Mouse (Mus musculus): ENCODE data around the gene Abcc1. TPM values are rescaled to one million over a fixed set of nuclear protein-coding genes. Genes with fewer than 3 reads are reported as not detected.
A peak's percentile ranks its signal among the peaks of the same experiment; 100 is the strongest.

The Abcc1 gene
- polyA plus RNA-seq, 1 experiment from 2014 or later = 17.9 TPM

GRCm38 (mm10) chr16:14451374-14452046 is 90.2 kb downstream of the Abcc1 start:
- Histone ChIP-seq H3K36me3 (ENCODE audit: control insufficient read depth, insufficient read depth, low read length) (no peaks in the 10 kb centered on the region; the same call in 1 of the 2 replicates), H3K4me1 (ENCODE audit: control insufficient read depth, insufficient read depth, low read length) (no peaks in the 10 kb centered on the region), H3K4me2 (replicated peaks; ENCODE audit: low read depth, low read length) (no peak overlapping the region), H3K9ac (replicated peaks; ENCODE audit: low read depth, low read length) (no peak overlapping the region), H3K9me3 (ENCODE audit: control insufficient read depth, low read depth, low read length) (no peaks in the 10 kb centered on the region), H3K27ac (ENCODE audit: low read length) (no peak overlapping the region), H3K27me3 (ENCODE audit: control insufficient read depth, insufficient read depth, low read length) (no peaks in the 10 kb centered on the region), H3K4me3 (ENCODE audit: low read depth, low read length) (no peak overlapping the region)
- 39% methylated on average over 5 of the region's 5 CpGs for WGBS
- peak; percentile 33; the same call in 1 of the 2 replicates for ATAC-seq (ENCODE audit: insufficient number of reproducible peaks, insufficient read depth, low FRiP score, low read depth)

GRCm38 (mm10) chr16:14462535-14462934 is 101.2 kb downstream of the Abcc1 start:
- ATAC-seq (ENCODE audit: insufficient number of reproducible peaks, insufficient read depth, low FRiP score, low read depth) = no peak
- Histone ChIP-seq H3K9me3 (ENCODE audit: control insufficient read depth, low read depth, low read length) (no peaks in the 10 kb centered on the region), H3K27me3 (ENCODE audit: control insufficient read depth, insufficient read depth, low read length) (no peaks in the 10 kb centered on the region), H3K27ac (ENCODE audit: low read length) (no peak overlapping the region), H3K4me1 (ENCODE audit: control insufficient read depth, insufficient read depth, low read length) (no peaks in the 10 kb centered on the region), H3K9ac (replicated peaks; ENCODE audit: low read depth, low read length) (no peak overlapping the region), H3K4me3 (ENCODE audit: low read depth, low read length) (no peak overlapping the region), H3K36me3 (ENCODE audit: control insufficient read depth, insufficient read depth, low read length) (peaks cover 21% of the 10 kb centered on the region; the same call in 1 of the 2 replicates), H3K4me2 (replicated peaks; ENCODE audit: low read depth, low read length) (no peak overlapping the region)
- WGBS = 96% methylated on average over 2 of the region's 2 CpGs

- H3K36me3 ChIP-seq (ENCODE audit: control insufficient read depth, insufficient read depth, low read length) = peaks cover 18% of the 10 kb centered on the region
- H3K9ac ChIP-seq (replicated peaks; ENCODE audit: low read depth, low read length) = no peak overlapping the region
- WGBS = 91% methylated on average over 6 of the region's 6 CpGs
- no peak overlapping the region for H3K27ac ChIP-seq (ENCODE audit: low read length)
- no peaks in the 10 kb centered on the region for H3K27me3 ChIP-seq (ENCODE audit: control insufficient read depth, insufficient read depth, low read length)
- no peaks in the 10 kb centered on the region for H3K9me3 ChIP-seq (ENCODE audit: control insufficient read depth, low read depth, low read length)
- no peaks in the 10 kb centered on the region for H3K4me1 ChIP-seq (ENCODE audit: control insufficient read depth, insufficient read depth, low read length)
- H3K4me2 ChIP-seq (replicated peaks; ENCODE audit: low read depth, low read length) = no peak overlapping the region
- H3K4me3 ChIP-seq (ENCODE audit: low read depth, low read length) = no peak overlapping the region
- no peak for ATAC-seq (ENCODE audit: insufficient number of reproducible peaks, insufficient read depth, low FRiP score, low read depth)
These were observed 103.7 kb downstream of the Abcc1 start for GRCm38 (mm10) chr16:14465016-14465415.

- H3K27me3 ChIP-seq (ENCODE audit: control insufficient read depth, insufficient read depth, low read length) = no peaks in the 10 kb centered on the region
- 83% methylated on average over 2 of the region's 2 CpGs for WGBS
- peaks cover 22% of the 10 kb centered on the region for H3K36me3 ChIP-seq (ENCODE audit: control insufficient read depth, insufficient read depth, low read length)
- no peak overlapping the region for H3K9ac ChIP-seq (replicated peaks; ENCODE audit: low read depth, low read length)
- H3K4me1 ChIP-seq (ENCODE audit: control insufficient read depth, insufficient read depth, low read length) = no peaks in the 10 kb centered on the region
- no peak overlapping the region for H3K4me2 ChIP-seq (replicated peaks; ENCODE audit: low read depth, low read length)
- H3K27ac ChIP-seq (ENCODE audit: low read length) = no peak overlapping the region
- no peak overlapping the region for H3K4me3 ChIP-seq (ENCODE audit: low read depth, low read length)
- ATAC-seq (ENCODE audit: insufficient number of reproducible peaks, insufficient read depth, low FRiP score, low read depth) = no peak
- no peaks in the 10 kb centered on the region for H3K9me3 ChIP-seq (ENCODE audit: control insufficient read depth, low read depth, low read length)
These were observed 107.0 kb downstream of the Abcc1 start for GRCm38 (mm10) chr16:14468351-14468750.

GRCm38 (mm10) chr16:14468841-14469240 is 107.5 kb downstream of the Abcc1 start:
- no peak overlapping the region for H3K4me2 ChIP-seq (replicated peaks; ENCODE audit: low read depth, low read length)
- H3K4me3 ChIP-seq (ENCODE audit: low read depth, low read length) = no peak overlapping the region
- no peaks in the 10 kb centered on the region for H3K4me1 ChIP-seq (ENCODE audit: control insufficient read depth, insufficient read depth, low read length)
- H3K9me3 ChIP-seq (ENCODE audit: control insufficient read depth, low read depth, low read length) = no peaks in the 10 kb centered on the region
- no peak for ATAC-seq (ENCODE audit: insufficient number of reproducible peaks, insufficient read depth, low FRiP score, low read depth)
- H3K27me3 ChIP-seq (ENCODE audit: control insufficient read depth, insufficient read depth, low read length) = no peaks in the 10 kb centered on the region
- no peak overlapping the region for H3K27ac ChIP-seq (ENCODE audit: low read length)
- H3K9ac ChIP-seq (replicated peaks; ENCODE audit: low read depth, low read length) = no peak overlapping the region
- 93% methylated on average over 5 of the region's 5 CpGs for WGBS
- H3K36me3 ChIP-seq (ENCODE audit: control insufficient read depth, insufficient read depth, low read length) = peaks cover 24% of the 10 kb centered on the region

- 92% methylated on average over 5 of the region's 5 CpGs for WGBS
- no peak overlapping the region for H3K9ac ChIP-seq (replicated peaks; ENCODE audit: low read depth, low read length)
- H3K4me2 ChIP-seq (replicated peaks; ENCODE audit: low read depth, low read length) = no peak overlapping the region
- no peaks in the 10 kb centered on the region for H3K4me1 ChIP-seq (ENCODE audit: control insufficient read depth, insufficient read depth, low read length)
- no peak for ATAC-seq (ENCODE audit: insufficient number of reproducible peaks, insufficient read depth, low FRiP score, low read depth)
- H3K36me3 ChIP-seq (ENCODE audit: control insufficient read depth, insufficient read depth, low read length) = peaks cover 22% of the 10 kb centered on the region
- H3K27me3 ChIP-seq (ENCODE audit: control insufficient read depth, insufficient read depth, low read length) = no peaks in the 10 kb centered on the region
- no peaks in the 10 kb centered on the region for H3K9me3 ChIP-seq (ENCODE audit: control insufficient read depth, low read depth, low read length)
- no peak overlapping the region for H3K27ac ChIP-seq (ENCODE audit: low read length)
- H3K4me3 ChIP-seq (ENCODE audit: low read depth, low read length) = no peak overlapping the region
These were observed 110.8 kb downstream of the Abcc1 start for GRCm38 (mm10) chr16:14472171-14472570.

- WGBS = 93% methylated on average over 7 of the region's 7 CpGs
- no peak overlapping the region for H3K9ac ChIP-seq (replicated peaks; ENCODE audit: low read depth, low read length)
- no peaks in the 10 kb centered on the region for H3K27me3 ChIP-seq (ENCODE audit: control insufficient read depth, insufficient read depth, low read length)
- no peak overlapping the region for H3K4me3 ChIP-seq (ENCODE audit: low read depth, low read length)
- no peaks in the 10 kb centered on the region for H3K9me3 ChIP-seq (ENCODE audit: control insufficient read depth, low read depth, low read length)
- no peak overlapping the region for H3K4me2 ChIP-seq (replicated peaks; ENCODE audit: low read depth, low read length)
- H3K4me1 ChIP-seq (ENCODE audit: control insufficient read depth, insufficient read depth, low read length) = no peaks in the 10 kb centered on the region
- peaks cover 22% of the 10 kb centered on the region for H3K36me3 ChIP-seq (ENCODE audit: control insufficient read depth, insufficient read depth, low read length)
- no peak overlapping the region for H3K27ac ChIP-seq (ENCODE audit: low read length)
- no peak for ATAC-seq (ENCODE audit: insufficient number of reproducible peaks, insufficient read depth, low FRiP score, low read depth)
These were observed 112.3 kb downstream of the Abcc1 start for GRCm38 (mm10) chr16:14473686-14474085.

- Histone ChIP-seq H3K4me1 (ENCODE audit: control insufficient read depth, insufficient read depth, low read length) (no peaks in the 10 kb centered on the region), H3K27me3 (ENCODE audit: control insufficient read depth, insufficient read depth, low read length) (no peaks in the 10 kb centered on the region), H3K36me3 (ENCODE audit: control insufficient read depth, insufficient read depth, low read length) (peaks cover 17% of the 10 kb centered on the region), H3K9me3 (ENCODE audit: control insufficient read depth, low read depth, low read length) (no peaks in the 10 kb centered on the region), H3K9ac (replicated peaks; ENCODE audit: low read depth, low read length) (no peak overlapping the region), H3K4me3 (ENCODE audit: low read depth, low read length) (no peak overlapping the region), H3K27ac (ENCODE audit: low read length) (no peak overlapping the region), H3K4me2 (replicated peaks; ENCODE audit: low read depth, low read length) (no peak overlapping the region)
- WGBS = 92% methylated on average over 2 of the region's 2 CpGs
- no peak for ATAC-seq (ENCODE audit: insufficient number of reproducible peaks, insufficient read depth, low FRiP score, low read depth)
These were observed 113.6 kb downstream of the Abcc1 start for GRCm38 (mm10) chr16:14475001-14475400.

GRCm38 (mm10) chr16:14476056-14476455 is 114.7 kb downstream of the Abcc1 start:
- H3K27ac ChIP-seq (ENCODE audit: low read length) = no peak overlapping the region
- H3K9me3 ChIP-seq (ENCODE audit: control insufficient read depth, low read depth, low read length) = no peaks in the 10 kb centered on the region
- H3K9ac ChIP-seq (replicated peaks; ENCODE audit: low read depth, low read length) = no peak overlapping the region
- H3K27me3 ChIP-seq (ENCODE audit: control insufficient read depth, insufficient read depth, low read length) = no peaks in the 10 kb centered on the region
- no peak overlapping the region for H3K4me3 ChIP-seq (ENCODE audit: low read depth, low read length)
- no peaks in the 10 kb centered on the region for H3K4me1 ChIP-seq (ENCODE audit: control insufficient read depth, insufficient read depth, low read length)
- no peak overlapping the region for H3K4me2 ChIP-seq (replicated peaks; ENCODE audit: low read depth, low read length)
- H3K36me3 ChIP-seq (ENCODE audit: control insufficient read depth, insufficient read depth, low read length) = peaks cover 10% of the 10 kb centered on the region
- 88% methylated on average over 8 of the region's 8 CpGs for whole genome bisulfite sequencing
- ATAC-seq (ENCODE audit: insufficient number of reproducible peaks, insufficient read depth, low FRiP score, low read depth) = no peak

Data from stomach, embryonic 14.5 days (tissue).